Mouse (Mus musculus) liver, embryonic 13.5 days (tissue): ENCODE results near the gene Kng1. TPM values are rescaled to one million over a fixed set of nuclear protein-coding genes. Genes with fewer than 3 reads are reported as not detected.
"Not testable (repeated sequence)": the region's sequence is repeated elsewhere in the genome, so short reads cannot be mapped to it uniquely, and the experiment has no call there.

Experiments used
- ATAC-seq: fragments of 200-750 bp; cut with Nextera tagmentation; 2 replicates; pipeline ENCODE4 v1.8.0; 2017; ENCODE audit warnings: low read depth, mild to moderate bottlenecking, moderate number of reproducible peaks, moderate library complexity
- DNase-seq: peaks from one replicate; pipeline ENCODE4 v3.0.0; 2022
- H3K27ac ChIP-seq: fragments of 300-500 bp; sonication (generic); 2 replicates; pipeline ENCODE4 v1.5.1; 2015; ENCODE audit warnings: moderate library complexity, mild to moderate bottlenecking, inconsistent platforms
- H3K27me3 ChIP-seq: fragments of 300-500 bp; sonication (generic); 2 replicates; pipeline ENCODE4 v1.6.1; 2015; ENCODE audit warnings: mild to moderate bottlenecking, inconsistent platforms
- H3K36me3 ChIP-seq: fragments of 300-500 bp; sonication (generic); 2 replicates; pipeline ENCODE4 v1.6.1; 2015; ENCODE audit warnings: mild to moderate bottlenecking, inconsistent platforms
- H3K4me1 ChIP-seq: fragments of 300-500 bp; sonication (generic); replicated peaks from 2 replicates; pipeline ENCODE4 v1.6.1; 2015; ENCODE audit warnings: inconsistent platforms
- H3K4me2 ChIP-seq: fragments of 300-500 bp; sonication (generic); 2 replicates; pipeline ENCODE4 v1.6.1; 2015; ENCODE audit warnings: inconsistent platforms, mild to moderate bottlenecking, moderate library complexity
- H3K4me3 ChIP-seq: fragments of 300-500 bp; sonication (generic); replicated peaks from 2 replicates; pipeline ENCODE4 v1.5.1; 2015; ENCODE audit warnings: mild to moderate bottlenecking, inconsistent platforms
- H3K9ac ChIP-seq: fragments of 300-500 bp; sonication (generic); 2 replicates; pipeline ENCODE4 v1.6.1; 2015; ENCODE audit warnings: mild to moderate bottlenecking, inconsistent platforms
- H3K9me3 ChIP-seq: fragments of 300-500 bp; sonication (generic); replicated peaks from 2 replicates; pipeline ENCODE4 v1.6.1; 2016; ENCODE audit warnings: inconsistent platforms
- WGBS: fragments of 180-500 bp; shearing (Covaris S2); methylation state at CpG from one replicate; pipeline ENCODE4 v1.1.7; 2015; ENCODE audit not compliant: insufficient replicate concordance; 5-methylcytosine and 5-hydroxymethylcytosine counted together
- polyA plus RNA-seq: library from polyadenylated mRNA; unstranded; fragments of >200 nt; fragmentation: Nextera tagmentation; extraction: Ambion mirVana; gene quantifications from 2 replicates; pipeline ENCODE4 v1.2.1, GENCODE M21; 2015

The Kng1 gene
- polyA plus RNA-seq, 1 experiment from 2014 or later, result 274 TPM

DNA sequence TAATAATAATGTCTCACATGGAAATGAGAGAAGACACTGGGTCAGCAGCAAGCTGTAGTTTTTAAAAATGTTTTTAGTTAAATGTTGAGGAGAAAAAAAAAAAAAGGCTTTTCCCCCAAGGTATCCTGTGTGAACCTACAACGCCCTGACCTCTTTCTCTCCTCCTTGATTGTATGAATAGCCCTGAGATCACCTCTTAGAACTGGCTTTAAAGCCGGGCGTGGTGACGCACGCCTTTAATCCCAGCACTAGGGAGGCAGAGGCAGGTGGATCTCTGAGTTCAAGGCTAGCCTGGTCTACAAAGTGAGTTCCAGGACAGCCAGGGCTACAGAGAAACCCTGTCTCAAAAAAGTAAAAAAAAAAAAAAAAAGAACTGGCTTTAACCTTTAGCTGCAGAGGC, 37.9 kb downstream of the Kng1 start:
- WGBS, result 78% methylated on average over 5 of the region's 5 CpGs

DNA sequence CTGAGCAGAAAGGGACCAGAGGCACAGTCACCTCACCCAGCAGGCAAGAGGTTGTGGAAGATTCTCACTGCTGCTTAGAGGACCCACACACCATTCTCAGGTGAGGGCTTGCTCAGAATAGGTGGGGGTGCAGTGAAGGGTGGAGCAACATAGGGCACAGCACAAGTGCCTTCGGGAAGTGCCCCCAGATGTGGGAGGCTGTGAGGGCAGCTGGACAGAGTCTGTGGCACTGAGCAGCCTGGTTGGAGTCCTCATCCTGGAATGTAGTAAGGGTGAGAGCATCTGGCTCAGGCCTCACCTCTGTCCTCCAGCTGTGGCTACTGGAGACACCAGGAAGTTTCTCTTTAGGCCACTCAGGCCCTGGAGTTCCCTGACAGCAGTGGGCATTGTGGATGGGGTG, 39.2 kb downstream of the Kng1 start:
- H3K4me2 ChIP-seq, H3K27me3 ChIP-seq, H3K27ac ChIP-seq, H3K9ac ChIP-seq, ATAC-seq, H3K36me3 ChIP-seq, H3K9me3 ChIP-seq, DNase-seq, H3K4me3 ChIP-seq: not testable (repeated sequence)
- peaks cover 15% of the 10 kb centered on the region for H3K4me1 ChIP-seq
- 88% methylated on average over 1 of the region's 1 CpGs for WGBS

More for the DNA sequence above, 37.9 kb downstream of the Kng1 start:
- not testable (repeated sequence) for DNase-seq, H3K4me3 ChIP-seq, ATAC-seq, H3K27ac ChIP-seq, H3K36me3 ChIP-seq, H3K4me1 ChIP-seq, H3K9ac ChIP-seq, H3K9me3 ChIP-seq, H3K4me2 ChIP-seq, H3K27me3 ChIP-seq

DNA sequence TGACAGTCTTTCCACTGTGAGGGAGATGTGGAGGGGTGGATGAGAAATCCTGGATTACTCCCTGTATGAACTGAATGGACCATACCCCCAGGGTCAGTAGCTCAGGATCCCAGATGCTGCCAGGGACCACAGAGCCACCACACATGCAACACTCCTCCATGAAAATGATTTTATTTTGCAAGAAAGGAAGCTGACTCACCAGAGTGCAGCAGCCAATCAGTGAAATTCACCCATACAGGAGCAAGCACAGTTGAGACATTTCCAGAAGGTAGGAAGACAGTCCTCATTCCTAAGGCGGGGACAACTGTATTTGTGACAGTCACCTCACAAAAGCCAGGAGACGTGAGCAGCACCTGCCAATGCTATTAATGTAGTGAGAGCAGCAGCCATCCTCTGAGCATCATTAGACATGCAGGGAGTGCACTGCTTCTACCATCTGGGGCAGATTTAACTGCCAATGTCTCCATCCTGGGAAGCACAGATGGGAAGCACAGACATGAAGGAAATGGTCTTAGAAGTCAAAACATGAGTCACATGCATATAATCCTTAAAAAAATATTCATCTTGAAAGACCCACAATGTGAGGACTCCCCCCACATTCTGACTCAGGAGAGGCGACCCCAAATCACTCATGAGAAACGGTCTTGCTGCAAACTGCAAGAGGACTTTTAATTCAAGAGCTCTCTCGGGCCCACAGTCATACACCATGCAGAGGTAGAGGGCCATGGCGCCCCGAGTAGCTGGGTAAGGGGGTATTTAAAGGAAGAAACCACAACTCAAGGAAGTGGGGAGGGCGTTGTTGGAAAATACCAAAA, 39.8 kb downstream of the Kng1 start:
- not testable (repeated sequence) for H3K9ac ChIP-seq, H3K36me3 ChIP-seq, H3K4me3 ChIP-seq, H3K4me2 ChIP-seq, H3K27ac ChIP-seq, ATAC-seq, DNase-seq, H3K9me3 ChIP-seq, H3K27me3 ChIP-seq
- 69% methylated on average over 8 of the region's 8 CpGs for WGBS
- peaks cover 18% of the 10 kb centered on the region for H3K4me1 ChIP-seq

DNA sequence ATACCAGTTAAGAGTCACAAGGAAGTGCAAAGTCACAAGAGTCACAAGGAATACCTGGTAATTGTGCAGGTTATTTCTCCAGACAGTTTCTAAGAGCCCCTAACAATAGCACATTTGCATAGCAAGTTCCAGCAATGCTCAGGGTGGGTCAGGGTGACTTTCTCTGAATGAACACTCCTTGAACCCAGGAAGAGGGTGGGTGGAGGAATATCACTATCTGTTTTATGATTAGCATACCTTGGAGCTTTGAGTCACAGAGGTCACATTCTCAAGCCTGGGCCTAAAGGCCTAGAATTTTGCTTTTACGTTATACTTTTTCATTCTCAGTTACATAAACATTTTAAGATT, 40.4 kb downstream of the Kng1 start:
- 83% methylated on average over 1 of the region's 1 CpGs for WGBS
- peaks cover 24% of the 10 kb centered on the region for H3K4me1 ChIP-seq
- not testable (repeated sequence) for ATAC-seq

DNA sequence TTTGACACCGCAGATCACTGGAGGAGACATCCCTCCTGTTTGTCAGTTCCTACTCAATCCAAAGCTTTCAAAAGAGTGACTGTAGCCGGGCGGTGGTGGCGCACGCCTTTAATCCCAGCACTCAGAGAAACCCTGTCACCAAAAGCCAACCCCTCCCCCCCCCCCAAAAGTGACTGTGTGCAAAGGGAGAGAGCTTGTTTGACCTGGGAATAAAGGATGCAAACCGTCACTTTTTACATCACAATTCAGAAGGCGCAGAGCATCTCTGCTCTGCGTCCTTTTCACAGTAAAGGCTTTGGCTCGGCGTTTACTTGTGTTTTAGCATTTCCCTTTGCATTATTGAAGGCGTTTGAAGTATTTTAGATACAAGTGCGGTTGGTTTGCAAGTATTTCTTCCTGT, 42.0 kb downstream of the Kng1 start:
- Histone ChIP-seq H3K4me3 (peak overlapping the region; percentile 36), H3K27ac (no peak overlapping the region), H3K27me3 (peaks cover 10% of the 10 kb centered on the region; the same call in 1 of the 2 replicates), H3K4me1 (peaks cover 33% of the 10 kb centered on the region), H3K9me3 (no peaks in the 10 kb centered on the region), H3K9ac (no peak overlapping the region), H3K36me3 (no peaks in the 10 kb centered on the region), H3K4me2 (peak overlapping the region; percentile 59)
- 31% methylated on average over 12 of the region's 12 CpGs for WGBS
- no peak for ATAC-seq
- DNase-seq, result no peak

More for the DNA sequence above, 40.4 kb downstream of the Kng1 start:
- H3K36me3 ChIP-seq, H3K9ac ChIP-seq, H3K27me3 ChIP-seq, DNase-seq, H3K9me3 ChIP-seq, H3K4me3 ChIP-seq, H3K27ac ChIP-seq, H3K4me2 ChIP-seq: not testable (repeated sequence)

DNA sequence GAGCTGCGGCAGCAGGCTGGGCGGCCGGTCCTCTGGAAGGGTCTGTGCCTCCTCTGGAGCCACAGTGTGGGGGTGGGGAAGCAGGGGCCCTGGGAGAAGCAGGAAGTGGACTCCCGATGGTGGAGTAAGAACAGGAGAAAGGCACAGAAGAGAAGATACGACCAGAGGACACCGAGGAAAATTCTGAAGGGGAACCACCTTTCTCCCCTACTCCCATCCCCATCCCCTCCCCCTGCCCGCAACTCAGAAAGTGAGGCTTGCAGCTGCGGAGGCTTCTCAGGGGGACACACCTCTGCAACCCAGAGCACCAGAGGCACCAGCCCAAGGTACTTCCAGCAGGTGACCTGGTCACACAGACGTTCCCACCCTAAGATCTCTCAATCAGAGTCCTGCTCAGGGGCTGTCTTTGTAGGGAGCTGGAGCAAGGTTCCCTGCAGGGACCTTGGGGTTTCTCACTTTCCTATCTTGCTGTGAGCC, 42.5 kb downstream of the Kng1 start:
- 0 out of 2 replicates have a peak, but pooled peaks have one; percentile 19 for ATAC-seq

DNA sequence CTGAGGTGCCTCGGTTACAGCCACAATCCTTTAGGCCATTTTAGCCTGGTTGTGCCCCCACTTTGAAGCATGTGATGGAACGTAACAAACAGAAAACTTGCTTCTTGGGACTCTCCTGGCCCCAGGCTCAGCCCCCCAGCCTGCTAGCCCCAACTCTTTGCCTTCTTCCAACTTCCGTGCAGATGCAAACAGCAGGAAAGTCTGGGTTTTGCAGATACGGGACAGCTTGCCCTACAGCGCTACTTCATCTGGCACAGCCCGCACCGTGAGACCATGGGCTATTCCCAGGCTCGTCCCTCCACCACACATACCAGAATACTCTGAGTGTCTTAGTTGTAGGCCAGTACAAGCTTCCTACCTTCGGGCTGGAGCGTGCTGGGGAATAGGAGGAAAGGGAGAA, 42.9 kb downstream of the Kng1 start:
- DNase-seq (no peak), ATAC-seq (peak; percentile 45)
- Histone ChIP-seq H3K4me3 (peak overlapping the region; percentile 36), H3K4me1 (peaks cover 33% of the 10 kb centered on the region), H3K36me3 (no peaks in the 10 kb centered on the region), H3K9ac (peak overlapping the region; percentile 44), H3K27me3 (peaks cover 10% of the 10 kb centered on the region; the same call in 1 of the 2 replicates), H3K4me2 (peak overlapping the region; percentile 59), H3K9me3 (no peaks in the 10 kb centered on the region), H3K27ac (no peak overlapping the region)
- WGBS, result 10% methylated on average over 10 of the region's 10 CpGs

More for the DNA sequence above, 42.5 kb downstream of the Kng1 start:
- DNase-seq, result no peak
- WGBS, result 3% methylated on average over 9 of the region's 9 CpGs
- no peak overlapping the region; the same call in 1 of the 2 replicates for H3K27ac ChIP-seq
- H3K36me3 ChIP-seq, result no peaks in the 10 kb centered on the region
- H3K27me3 ChIP-seq, result peaks cover 10% of the 10 kb centered on the region; the same call in 1 of the 2 replicates
- peaks cover 33% of the 10 kb centered on the region for H3K4me1 ChIP-seq
- H3K4me3 ChIP-seq, result peak overlapping the region; percentile 36
- H3K9ac ChIP-seq, result peak overlapping the region; percentile 44
- peak overlapping the region; percentile 59 for H3K4me2 ChIP-seq
- H3K9me3 ChIP-seq, result no peaks in the 10 kb centered on the region

DNA sequence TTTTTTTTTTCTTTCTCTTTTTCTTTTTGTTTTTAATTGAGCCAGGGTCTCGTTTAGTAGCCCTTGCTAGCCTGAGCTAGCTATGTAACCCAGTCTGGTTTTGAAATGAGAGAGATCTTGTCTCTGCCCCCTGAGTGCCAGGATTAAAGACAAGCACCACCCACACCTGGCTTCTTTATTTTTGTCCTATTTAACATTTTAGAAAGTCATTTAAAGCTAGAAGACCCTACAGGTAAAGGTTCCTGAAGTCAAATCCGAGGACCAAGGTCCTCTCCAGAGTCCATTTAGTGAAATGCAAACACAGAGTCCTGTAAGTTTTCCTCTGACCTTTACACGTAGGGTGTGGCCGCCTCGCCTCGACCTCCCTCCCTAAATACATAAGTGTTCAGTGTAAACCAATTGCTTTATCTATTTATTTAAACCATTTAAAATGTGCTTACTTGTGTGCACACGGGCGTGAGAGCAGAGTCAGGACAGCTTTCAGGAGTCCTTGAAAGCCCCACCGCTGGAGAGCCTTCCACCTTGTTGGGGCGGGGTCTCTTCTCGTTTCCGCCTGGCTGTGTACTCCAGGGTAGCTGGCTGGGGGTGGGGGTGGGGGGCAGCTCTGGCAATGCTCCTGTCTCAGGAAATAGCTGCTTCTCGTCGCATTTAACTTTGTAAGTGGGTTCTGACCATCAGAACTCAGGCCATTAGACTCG, 44.8 kb downstream of the Kng1 start:
- Histone ChIP-seq H3K36me3 (no peaks in the 10 kb centered on the region), H3K27me3 (peaks cover 10% of the 10 kb centered on the region; the same call in 1 of the 2 replicates), H3K9me3 (no peaks in the 10 kb centered on the region), H3K27ac (peak overlapping the region; percentile 54), H3K9ac (peak overlapping the region; percentile 65), H3K4me1 (peaks cover 41% of the 10 kb centered on the region), H3K4me2 (peak overlapping the region; percentile 76), H3K4me3 (peak overlapping the region; percentile 57)
- no peak for DNase-seq
- 3% methylated on average over 15 of the region's 15 CpGs for WGBS
- no peak for ATAC-seq

DNA sequence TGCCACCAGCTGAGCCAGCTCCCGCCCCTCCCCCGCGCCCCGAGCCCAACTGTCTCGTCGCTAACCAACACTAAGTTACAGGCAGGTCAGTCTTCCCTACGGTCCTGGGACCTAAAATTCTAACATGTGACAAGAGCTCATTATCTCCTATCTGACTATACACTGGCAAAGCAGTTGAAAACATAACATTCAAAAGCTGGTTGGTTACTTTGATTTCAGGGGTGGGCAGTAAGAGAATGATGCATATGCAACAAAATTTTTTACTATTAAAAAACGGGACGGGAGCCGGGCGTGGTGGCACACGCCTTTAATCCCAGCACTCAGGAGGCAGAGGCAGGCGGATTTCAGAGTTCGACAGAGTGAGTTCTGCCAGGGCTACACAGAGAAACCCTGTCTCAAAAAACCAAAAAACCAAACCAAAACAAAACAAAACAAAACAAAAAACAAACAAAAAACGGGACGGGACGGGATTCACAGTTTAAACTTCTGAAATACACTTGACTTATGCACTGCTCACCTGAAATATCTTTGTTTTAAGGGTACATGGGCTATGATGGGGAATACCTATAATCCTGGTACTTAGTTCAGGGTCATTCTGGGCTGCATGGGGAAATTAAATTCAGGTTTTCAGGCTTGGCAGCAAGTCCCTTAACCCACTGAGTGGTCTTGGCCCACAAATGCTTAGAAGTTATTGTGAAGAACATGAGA, 45.5 kb downstream of the Kng1 start:
- peak overlapping the region; percentile 65 for H3K9ac ChIP-seq
- peak overlapping the region; percentile 57 for H3K4me3 ChIP-seq
- no peaks in the 10 kb centered on the region for H3K9me3 ChIP-seq
- no peak for DNase-seq
- H3K27me3 ChIP-seq, result peaks cover 10% of the 10 kb centered on the region; the same call in 1 of the 2 replicates
- H3K27ac ChIP-seq, result peak overlapping the region; percentile 54; the same call in 1 of the 2 replicates
- ATAC-seq, result no peak
- 21% methylated on average over 17 of the region's 17 CpGs for WGBS
- H3K4me1 ChIP-seq, result peaks cover 41% of the 10 kb centered on the region
- peak overlapping the region; percentile 76 for H3K4me2 ChIP-seq
- peaks cover 2% of the 10 kb centered on the region for H3K36me3 ChIP-seq

DNA sequence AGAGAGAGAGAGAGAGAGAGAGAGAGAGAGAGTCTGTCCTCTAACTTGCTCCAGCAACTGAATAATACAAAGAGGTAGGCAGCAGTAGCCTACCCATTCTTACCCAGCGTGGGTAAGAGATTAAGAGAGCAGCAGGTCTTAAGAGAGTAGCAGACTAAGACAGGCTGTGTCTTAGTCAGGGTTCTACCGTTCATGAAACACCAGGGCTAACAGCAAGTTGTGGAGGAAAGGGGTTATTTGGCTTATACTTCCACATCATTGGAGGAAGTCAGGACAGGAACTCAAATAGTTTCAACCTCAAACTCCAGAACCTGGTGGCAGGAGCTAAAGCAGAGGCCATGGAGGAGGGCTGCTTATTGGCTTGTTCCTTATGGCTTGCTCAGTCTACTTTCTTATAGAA, 46.2 kb downstream of the Kng1 start:
- Histone ChIP-seq H3K4me1 (peaks cover 43% of the 10 kb centered on the region), H3K9ac (no peak overlapping the region), H3K4me3 (no peak overlapping the region), H3K27me3 (peaks cover 10% of the 10 kb centered on the region; the same call in 1 of the 2 replicates), H3K27ac (no peak overlapping the region), H3K36me3 (peaks cover 8% of the 10 kb centered on the region), H3K9me3 (no peaks in the 10 kb centered on the region), H3K4me2 (0 out of 2 replicates have a peak overlapping the region, but pooled peaks have one; percentile 76)
- ATAC-seq, result no peak
- 27% methylated on average over 2 of the region's 2 CpGs for WGBS
- no peak for DNase-seq

DNA sequence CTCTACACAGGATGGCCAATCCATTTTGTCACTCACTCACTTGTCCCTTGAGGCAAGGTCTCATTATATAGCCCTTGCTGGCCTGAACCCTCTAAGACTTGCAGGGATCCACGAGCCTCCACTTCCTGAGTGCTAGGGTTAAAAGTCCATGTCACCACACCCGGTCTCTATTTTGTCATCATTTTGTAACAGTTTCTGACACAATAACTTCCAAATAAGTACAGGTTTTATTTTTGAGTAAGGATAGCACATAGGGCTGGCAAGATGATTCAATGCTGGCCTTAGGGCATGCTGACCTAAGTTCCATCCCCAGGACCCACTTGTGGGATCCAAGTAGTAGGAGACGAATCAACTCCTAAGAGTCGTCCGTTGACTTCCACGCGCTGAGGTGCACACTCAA, 48.5 kb downstream of the Kng1 start:
- no peak overlapping the region for H3K4me3 ChIP-seq
- 0 out of 2 replicates have a peak overlapping the region, but pooled peaks have one; percentile 4 for H3K27ac ChIP-seq
- H3K9ac ChIP-seq, result no peak overlapping the region
- no peak for DNase-seq
- H3K36me3 ChIP-seq, result peaks cover 31% of the 10 kb centered on the region
- 63% methylated on average over 7 of the region's 7 CpGs for WGBS
- no peak overlapping the region for H3K4me2 ChIP-seq
- no peaks in the 10 kb centered on the region for H3K9me3 ChIP-seq
- peaks cover 50% of the 10 kb centered on the region for H3K4me1 ChIP-seq
- no peak for ATAC-seq
- no peaks in the 10 kb centered on the region for H3K27me3 ChIP-seq
